Mouse (Mus musculus) forebrain, postnatal 0 days (tissue): ENCODE measurements around the gene Auts2. TPM values are rescaled to one million over a fixed set of nuclear protein-coding genes. Genes with fewer than 3 reads are reported as not detected.
A peak's percentile ranks its signal among the peaks of the same experiment; 100 is the strongest.

Source experiments
- ATAC-seq: fragments of 200-750 bp; cut with Nextera tagmentation; 2 replicates; pipeline ENCODE4 v1.8.0; 2017; ENCODE audit warnings: mild to moderate bottlenecking, moderate library complexity
- DNase-seq: peaks from one replicate; pipeline ENCODE4 v3.0.0-alpha.2; 2015
- H3K27ac ChIP-seq: fragments of 300-500 bp; sonication (generic); 2 replicates; pipeline ENCODE4 v1.5.1; 2014; ENCODE audit warnings: low read depth, mild to moderate bottlenecking, antibody characterized with exemption, low read length, moderate library complexity, mixed read lengths
- H3K27me3 ChIP-seq: fragments of 300-500 bp; sonication (generic); 2 replicates; pipeline ENCODE4 v1.6.1; 2014; ENCODE audit warnings: mild to moderate bottlenecking, low read length, mixed read lengths; ENCODE audit not compliant: insufficient read depth
- H3K36me3 ChIP-seq: fragments of 300-500 bp; sonication (generic); 2 replicates; pipeline ENCODE4 v1.6.1; 2014; ENCODE audit warnings: mild to moderate bottlenecking, moderate library complexity; ENCODE audit not compliant: insufficient read depth
- H3K4me1 ChIP-seq: fragments of 300-500 bp; sonication (generic); 2 replicates; pipeline ENCODE4 v1.6.1; 2014; ENCODE audit warnings: antibody characterized with exemption; ENCODE audit not compliant: insufficient read depth
- H3K4me2 ChIP-seq: fragments of 300-500 bp; sonication (generic); 2 replicates; pipeline ENCODE4 v1.6.1; 2014; ENCODE audit warnings: low read depth, mild to moderate bottlenecking, moderate library complexity
- H3K4me3 ChIP-seq: fragments of 300-500 bp; sonication (generic); 2 replicates; pipeline ENCODE4 v1.5.1; 2014; ENCODE audit warnings: low read depth, low read length, mixed read lengths
- H3K9ac ChIP-seq: fragments of 300-500 bp; sonication (generic); 2 replicates; pipeline ENCODE4 v1.6.1; 2014; ENCODE audit warnings: mild to moderate bottlenecking
- H3K9me3 ChIP-seq: fragments of 300-500 bp; sonication (generic); 2 replicates; pipeline ENCODE4 v1.6.1; 2016; ENCODE audit warnings: low read length
- CTCF ChIP-seq: sonication (generic); IDR thresholded peaks from 2 replicates; pipeline ENCODE4 v1.5.1; 2016; ENCODE audit warnings: antibody characterized with exemption, control low read depth, low read depth
- WGBS: fragments of 180-500 bp; shearing (Covaris S2); extraction: QIAGEN DNeasy Blood & Tissue Kit; methylation state at CpG from one replicate; pipeline ENCODE4 v1.1.7; 2014; 5-methylcytosine and 5-hydroxymethylcytosine counted together
- polyA plus RNA-seq: library from polyadenylated mRNA; unstranded; fragments of >200 nt; fragmentation: Nextera tagmentation; extraction: Ambion mirVana; gene quantifications from 2 replicates; pipeline ENCODE4 v1.2.1, GENCODE M21; 2015
- total RNA-seq: library from RNA; depleted of rRNA; stranded (reverse); fragments of >200 nt; gene quantifications from 2 replicates; pipeline ENCODE4 v1.2.3, GENCODE M21; 2014

Auts2 gene
- total and polyA plus RNA-seq, 2 experiments from 2014 or later, result 40.9 to 66.2 TPM

DNA sequence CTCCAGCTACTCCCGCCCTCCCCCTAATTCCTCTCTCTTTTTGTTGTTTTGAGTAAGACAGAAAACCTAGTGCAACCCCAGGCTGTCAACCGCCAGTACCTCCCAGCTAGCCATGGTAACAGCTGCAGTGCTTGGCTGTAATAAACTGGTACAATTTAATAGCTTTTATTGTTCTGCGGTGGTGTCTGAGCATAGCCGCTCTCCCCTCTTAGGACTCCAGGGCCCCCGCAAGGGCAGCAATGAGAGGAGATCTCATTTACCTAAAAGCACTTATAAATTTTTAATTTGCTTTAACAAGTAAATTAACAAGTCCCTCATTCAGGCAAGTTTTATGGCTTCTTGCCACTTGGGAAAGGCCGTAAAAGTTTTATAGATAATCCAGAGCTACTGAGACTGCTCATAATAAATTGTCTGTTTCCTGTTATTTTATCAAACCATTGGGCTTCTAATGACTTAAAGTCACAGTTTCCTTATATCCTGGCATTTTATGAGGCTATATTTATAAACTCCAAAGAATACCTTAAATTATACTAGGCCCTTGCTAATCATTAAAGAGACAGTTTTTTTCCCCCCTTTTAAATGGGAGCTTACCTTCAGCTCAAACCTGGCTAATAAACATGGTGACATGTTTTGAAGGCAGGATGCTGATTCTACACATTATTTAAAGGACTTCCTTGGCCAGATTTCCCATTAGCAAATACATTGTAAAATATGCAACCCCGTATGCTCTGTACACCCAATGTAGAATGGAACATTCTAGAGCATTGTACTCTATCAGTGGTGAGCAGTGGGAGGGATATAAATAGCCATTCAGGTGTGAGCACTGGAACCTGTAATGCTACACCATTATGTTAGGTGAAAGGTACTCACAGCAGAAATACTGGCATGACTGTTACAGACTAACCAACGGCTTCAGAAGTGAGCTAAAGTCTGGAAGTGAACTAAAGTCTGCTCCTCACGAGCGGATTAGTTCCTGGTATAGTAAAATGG, 475.1 kb downstream of the Auts2 start:
- H3K27ac ChIP-seq, result no peak overlapping the region
- H3K36me3 ChIP-seq, result no peaks in the 10 kb centered on the region
- no peak overlapping the region for H3K4me3 ChIP-seq
- no peak overlapping the region for H3K4me2 ChIP-seq
- H3K4me1 ChIP-seq, result peaks cover 8% of the 10 kb centered on the region; the same call in 1 of the 2 replicates
- WGBS, result 54% methylated on average over 10 of the region's 10 CpGs
- no peak overlapping the region for H3K9ac ChIP-seq
- no peaks in the 10 kb centered on the region for H3K27me3 ChIP-seq
- no peak for ATAC-seq
- no peaks in the 10 kb centered on the region for H3K9me3 ChIP-seq
- no peak for DNase-seq
- no peak for TF ChIP-seq CTCF

DNA sequence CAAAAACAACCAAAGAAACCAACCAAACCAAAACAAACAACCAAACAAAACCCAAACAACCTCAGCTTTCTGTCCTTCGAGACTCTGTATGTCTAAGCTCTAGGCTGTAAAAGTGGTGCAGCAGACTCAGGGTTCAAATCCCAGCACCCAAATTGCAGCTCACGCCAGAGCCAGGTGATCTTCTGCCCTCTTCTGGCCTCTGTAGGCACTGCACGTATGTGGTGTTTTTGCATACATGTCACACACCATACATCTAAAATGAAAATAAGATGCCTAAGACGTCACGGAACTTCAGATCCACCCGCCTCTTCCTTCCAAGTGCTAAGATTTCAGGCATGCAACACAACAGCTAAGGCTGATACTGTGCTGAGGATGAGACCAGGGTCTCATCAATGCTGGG, 483.0 kb downstream of the Auts2 start:
- ATAC-seq, result no peak

DNA sequence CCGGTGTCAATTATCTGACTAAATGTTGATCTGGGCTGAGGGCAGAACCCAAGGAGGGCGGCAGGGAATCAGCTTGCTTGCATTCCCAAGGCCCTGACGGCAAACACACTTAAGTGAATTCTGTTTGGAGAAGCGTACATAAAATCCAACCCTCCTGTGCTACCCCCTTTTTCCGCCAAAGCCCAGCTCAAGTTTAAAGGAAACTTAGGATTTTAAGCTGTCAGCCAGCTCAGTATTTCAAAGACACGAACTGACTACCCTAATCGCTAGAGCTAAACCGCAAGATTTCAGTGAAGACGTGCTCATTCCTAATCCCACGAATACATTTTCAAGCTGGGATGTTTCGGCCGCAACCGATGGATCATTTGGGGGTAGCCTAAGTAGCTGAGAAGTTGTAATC, 490.5 kb downstream of the Auts2 start:
- no peak for TF ChIP-seq CTCF
- 79% methylated on average over 13 of the region's 13 CpGs for WGBS
- no peak overlapping the region for H3K27ac ChIP-seq
- no peak overlapping the region for H3K4me3 ChIP-seq
- DNase-seq, result no peak
- no peaks in the 10 kb centered on the region for H3K27me3 ChIP-seq
- H3K9ac ChIP-seq, result no peak overlapping the region
- no peaks in the 10 kb centered on the region for H3K4me1 ChIP-seq
- no peaks in the 10 kb centered on the region for H3K9me3 ChIP-seq
- H3K4me2 ChIP-seq, result no peak overlapping the region
- ATAC-seq, result no peak
- H3K36me3 ChIP-seq, result no peaks in the 10 kb centered on the region

More for the DNA sequence above, 483.0 kb downstream of the Auts2 start:
- Histone ChIP-seq H3K36me3 (no peaks in the 10 kb centered on the region), H3K4me2 (no peak overlapping the region), H3K9ac (no peak overlapping the region), H3K9me3 (no peaks in the 10 kb centered on the region), H3K27me3 (no peaks in the 10 kb centered on the region), H3K27ac (no peak overlapping the region), H3K4me1 (no peaks in the 10 kb centered on the region), H3K4me3 (no peak overlapping the region)
- DNase-seq, result no peak
- TF ChIP-seq CTCF, result peak; percentile 35
- 94% methylated on average over 6 of the region's 6 CpGs for WGBS

DNA sequence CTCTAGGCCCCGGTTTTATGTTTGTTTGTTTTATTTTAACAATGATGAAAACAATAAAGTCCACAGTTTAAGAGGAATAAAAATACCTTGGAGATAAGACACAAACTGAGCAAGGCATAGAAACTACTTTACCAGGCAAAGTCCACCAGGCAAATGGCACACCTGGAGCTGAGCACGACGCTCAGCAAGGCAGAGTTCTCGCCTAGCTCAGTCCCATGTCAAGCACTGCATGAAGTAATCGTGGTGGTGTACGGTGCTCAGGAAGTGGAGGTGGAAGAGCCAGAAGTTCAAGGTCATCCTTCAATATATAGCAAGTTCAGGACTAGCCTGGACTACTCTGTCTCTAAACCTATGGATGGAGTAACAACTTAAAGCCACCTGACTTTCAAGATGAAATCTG, 503.6 kb downstream of the Auts2 start:
- Histone ChIP-seq H3K36me3 (no peaks in the 10 kb centered on the region), H3K4me3 (no peak overlapping the region), H3K4me1 (no peaks in the 10 kb centered on the region), H3K9me3 (no peaks in the 10 kb centered on the region), H3K9ac (no peak overlapping the region), H3K27me3 (no peaks in the 10 kb centered on the region), H3K4me2 (no peak overlapping the region), H3K27ac (no peak overlapping the region)
- DNase-seq, result no peak
- ATAC-seq, result no peak
- 94% methylated on average over 6 of the region's 6 CpGs for WGBS
- TF ChIP-seq CTCF, result no peak

DNA sequence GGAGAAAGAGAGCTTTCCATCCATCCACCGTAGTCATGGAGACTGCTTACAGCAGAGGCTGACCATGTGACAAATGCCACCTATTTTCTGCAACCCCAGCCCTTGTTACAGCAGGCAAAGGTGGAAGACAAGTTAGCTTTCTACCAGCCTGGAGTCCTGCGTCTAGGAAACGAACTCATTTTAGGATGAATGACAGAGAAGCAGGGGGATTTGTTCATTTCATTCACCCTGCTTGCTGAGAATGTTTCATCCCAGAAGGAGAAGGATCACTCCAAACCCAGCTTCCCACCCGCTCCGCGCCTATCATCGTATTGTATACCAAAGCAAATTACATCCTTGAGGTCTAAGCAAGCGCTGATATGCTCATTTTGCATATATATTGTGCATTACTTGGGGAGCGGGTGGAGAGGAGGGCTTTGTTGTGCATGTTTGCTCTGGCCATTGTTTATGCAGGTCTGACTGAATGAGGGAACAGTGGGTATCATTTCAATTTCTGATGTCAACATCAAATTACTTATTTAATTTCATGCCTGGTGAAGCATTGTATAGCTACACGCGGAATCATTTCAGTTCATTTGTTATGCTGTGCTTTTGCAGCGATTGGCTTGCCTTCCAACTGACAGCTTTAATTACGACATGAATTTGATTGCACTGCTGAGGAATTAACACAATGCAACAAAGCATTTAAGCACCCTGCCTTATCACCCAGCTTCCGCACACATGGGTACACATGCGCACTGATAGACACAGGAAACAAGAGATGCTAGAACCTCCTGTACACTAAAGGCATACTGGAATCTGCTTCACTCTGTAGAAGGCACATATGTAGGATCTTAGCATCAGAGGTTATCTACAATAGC, 509.4 kb downstream of the Auts2 start:
- H3K27ac ChIP-seq, result peak overlapping the region; percentile 62; the same call in 1 of the 2 replicates
- ATAC-seq, result peak; percentile 83
- TF ChIP-seq CTCF, result no peak

DNA sequence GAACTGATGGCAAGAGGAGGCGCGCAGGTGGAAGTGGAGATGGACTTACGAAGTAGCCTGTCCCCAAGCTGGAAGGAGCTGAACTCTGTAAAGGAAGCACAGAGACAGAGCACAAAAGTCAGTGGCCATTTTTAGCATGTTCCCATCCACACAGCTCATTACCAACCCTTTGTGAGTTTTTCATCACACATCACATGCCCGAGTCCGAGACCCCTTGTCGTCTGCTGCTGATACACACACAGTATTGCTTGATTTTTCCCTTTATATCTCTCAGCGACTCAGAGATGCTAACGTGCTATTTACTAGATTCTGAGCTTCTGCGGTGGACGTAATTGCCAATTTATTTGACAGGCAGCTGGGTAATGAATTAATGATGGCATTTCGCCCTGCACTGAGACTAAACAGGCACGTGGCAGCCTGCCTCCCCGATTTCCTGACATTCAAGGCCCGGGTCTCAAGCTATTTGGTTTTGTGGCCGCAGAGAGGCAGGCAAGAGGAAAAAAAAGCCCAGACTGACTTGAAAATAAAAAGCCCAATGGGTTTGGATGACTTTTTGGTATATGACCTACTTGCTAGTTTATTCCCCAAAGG, 512.1 kb downstream of the Auts2 start:
- Histone ChIP-seq H3K9me3 (no peaks in the 10 kb centered on the region), H3K36me3 (no peaks in the 10 kb centered on the region), H3K4me3 (no peak overlapping the region), H3K9ac (no peak overlapping the region), H3K27ac (no peak overlapping the region), H3K4me1 (peaks cover 32% of the 10 kb centered on the region), H3K27me3 (no peaks in the 10 kb centered on the region), H3K4me2 (no peak overlapping the region)
- no peak for TF ChIP-seq CTCF
- 23% methylated on average over 15 of the region's 15 CpGs for WGBS
- ATAC-seq (no peak), DNase-seq (peak; percentile 63)

More for the DNA sequence above, 509.4 kb downstream of the Auts2 start:
- peak overlapping the region; percentile 45 for H3K4me2 ChIP-seq
- peaks cover 32% of the 10 kb centered on the region for H3K4me1 ChIP-seq
- H3K4me3 ChIP-seq, result peak overlapping the region; percentile 17
- no peaks in the 10 kb centered on the region for H3K36me3 ChIP-seq
- 24% methylated on average over 15 of the region's 15 CpGs for WGBS
- no peaks in the 10 kb centered on the region for H3K27me3 ChIP-seq
- no peaks in the 10 kb centered on the region for H3K9me3 ChIP-seq
- H3K9ac ChIP-seq, result peak overlapping the region; percentile 46
- peak; percentile 72 for DNase-seq
